Mouse (Mus musculus): ENCODE measurements at regions not wholly inside any gene's neighbourhood (a gene's known extent, or its start where the extent isn't known, plus 50 kb on each side); places are given as distances from the start of the nearest gene placed in this dataset.

DNA sequence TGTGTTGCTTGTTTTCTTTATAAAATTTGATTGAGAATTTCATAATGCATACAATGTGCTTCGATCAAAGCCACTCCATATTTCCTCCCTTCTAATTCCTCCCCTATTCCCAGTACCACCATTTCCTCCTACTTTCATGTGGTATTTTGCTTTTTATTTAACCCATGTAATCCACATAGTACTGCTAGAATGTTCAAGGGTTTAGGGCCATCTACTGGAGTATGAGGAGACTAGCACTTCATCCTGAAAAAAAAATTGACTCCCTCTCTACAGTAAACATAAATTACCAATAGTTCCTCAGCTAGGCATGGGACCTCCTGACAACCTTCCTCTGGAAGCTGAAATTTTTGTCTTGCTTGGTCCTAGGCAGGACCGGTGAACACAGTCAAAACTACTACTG is 163.0 kb downstream of the Gpr165 start:
- DNase-seq, result no peak

DNA sequence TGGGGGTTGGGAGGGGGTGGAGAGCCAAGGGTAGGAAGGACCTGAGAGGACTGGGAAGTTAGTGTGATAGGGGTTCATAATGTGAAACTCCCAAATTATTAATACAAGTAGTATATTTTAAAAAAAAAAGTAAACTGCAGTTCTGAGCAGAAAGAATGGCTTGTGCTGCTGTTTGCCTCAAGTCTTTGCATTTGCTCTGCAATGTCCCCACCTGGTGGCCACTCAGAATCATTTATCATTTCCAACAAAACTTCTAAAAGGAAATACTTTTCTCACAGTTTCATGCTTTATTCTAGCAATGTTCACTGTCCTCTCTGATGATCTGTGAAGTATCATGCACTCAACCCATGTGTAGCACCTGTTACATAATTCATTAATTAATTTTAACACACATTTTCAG is 165.5 kb downstream of the Gpr165 start:
- peak; percentile 44 to 52 for DNase-seq

DNA sequence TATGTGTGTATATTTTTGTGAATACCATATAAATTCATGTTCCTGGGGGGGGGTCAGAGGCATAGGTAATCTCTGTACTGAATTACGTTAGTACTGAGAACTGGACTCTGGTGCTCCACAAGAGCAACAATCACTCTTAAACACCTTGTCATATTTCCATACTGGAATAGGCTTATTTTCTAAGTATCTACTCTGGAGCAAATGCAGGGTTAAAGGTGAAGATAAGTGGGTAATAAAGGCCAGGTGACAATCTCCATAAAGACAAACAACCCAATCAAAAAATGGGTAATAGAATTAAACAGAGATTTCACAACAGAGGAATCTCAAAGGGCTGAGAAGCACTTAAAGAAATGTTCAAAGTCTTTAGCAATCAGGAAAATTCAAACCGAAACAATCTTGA is 165.9 kb downstream of the Gpr165 start:
- no peak for DNase-seq

DNA sequence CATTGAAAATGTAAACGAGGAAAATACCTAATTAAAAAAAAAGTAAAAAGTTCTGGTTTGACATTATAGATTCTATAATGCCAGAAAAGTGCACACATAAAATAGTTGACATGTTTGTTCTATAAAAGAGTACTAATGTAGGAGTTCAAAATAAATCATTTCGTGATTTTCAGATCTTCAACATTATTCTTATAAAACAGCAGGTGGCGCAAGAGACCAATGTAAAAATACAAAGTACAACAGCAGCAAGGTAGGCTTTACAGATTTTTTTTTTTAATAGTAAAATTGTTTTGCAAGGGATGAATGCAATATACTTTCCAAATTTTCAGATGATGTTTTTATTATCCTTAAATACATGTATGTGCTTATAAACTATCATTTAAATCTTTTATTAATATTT is 171.8 kb upstream of the Pgr15l start:
- no peak for DNase-seq

All from kidney, postnatal 4 days (tissue).